Mouse (Mus musculus) spleen, postnatal 10 days (tissue): ENCODE measurements at regions not wholly inside any gene's neighbourhood (a gene's known extent, or its start where the extent isn't known, plus 50 kb on each side); places are given as distances from the start of the nearest gene placed in this dataset.
A peak's percentile ranks its signal among the peaks of the same experiment; 100 is the strongest.

ENCODE experiments used
- DNase-seq, 2 experiments: peaks; one replicate each; pipeline ENCODE4 v3.0.0; 2021 to 2022; ENCODE audit warnings: low spot score in 2 of 2

- DNase-seq = no peak
Observed at GRCm38 (mm10) chr12:105898580-105899293, 111.3 kb upstream of the Vrk1 start.

- DNase-seq = no peak
Observed at GRCm38 (mm10) chr12:105899294-105899909, 110.6 kb upstream of the Vrk1 start.

GRCm38 (mm10) chr12:105900479-105900878 lies 109.5 kb upstream of the Vrk1 start:
- no peak for DNase-seq

- no peak for DNase-seq
Observed at GRCm38 (mm10) chr12:105903072-105903471, 107.0 kb upstream of the Vrk1 start.

GRCm38 (mm10) chr12:105906584-105906983 lies 103.4 kb upstream of the Vrk1 start:
- DNase-seq = peak; percentile 50 to 82

GRCm38 (mm10) chr12:105907851-105908620 lies 102.0 kb upstream of the Vrk1 start:
- no peak for DNase-seq

GRCm38 (mm10) chr12:105911556-105911955 lies 98.5 kb upstream of the Vrk1 start:
- no peak for DNase-seq

GRCm38 (mm10) chr12:105917388-105917963 lies 92.6 kb upstream of the Vrk1 start:
- DNase-seq = no peak

- no peak for DNase-seq
Observed at GRCm38 (mm10) chr12:105918775-105919174, 91.3 kb upstream of the Vrk1 start.

- DNase-seq = no peak
Observed at GRCm38 (mm10) chr12:105927210-105927609, 82.8 kb upstream of the Vrk1 start.

GRCm38 (mm10) chr12:105929456-105929921 lies 80.5 kb upstream of the Vrk1 start:
- no peak for DNase-seq

GRCm38 (mm10) chr12:105935441-105935880 lies 74.6 kb upstream of the Vrk1 start:
- no peak for DNase-seq

GRCm38 (mm10) chr12:105936812-105937530 lies 73.1 kb upstream of the Vrk1 start:
- DNase-seq = no peak

GRCm38 (mm10) chr12:105942136-105943076 lies 67.6 kb upstream of the Vrk1 start:
- DNase-seq = peak in 1 of 2 experiments; percentile 11

- DNase-seq = no peak
Observed at GRCm38 (mm10) chr12:105943077-105943433, 67.0 kb upstream of the Vrk1 start.

GRCm38 (mm10) chr12:105947332-105947731 lies 62.7 kb upstream of the Vrk1 start:
- no peak for DNase-seq

GRCm38 (mm10) chr12:105948322-105948721 lies 61.7 kb upstream of the Vrk1 start:
- DNase-seq = no peak

- DNase-seq = no peak
Observed at GRCm38 (mm10) chr12:105955764-105956290, 54.2 kb upstream of the Vrk1 start.

GRCm38 (mm10) chr12:105959756-105960155 lies 50.3 kb upstream of the Vrk1 start:
- DNase-seq = no peak
